Mouse (Mus musculus) thymus, adult 2 months (tissue): ENCODE data around the gene Abi3bp. TPM values are rescaled to one million over a fixed set of nuclear protein-coding genes. Genes with fewer than 3 reads are reported as not detected.

ENCODE experiments used
- DNase-seq: peaks from one replicate; pipeline ENCODE4 v3.0.0; 2021
- H3K27ac ChIP-seq: fragments of 200-500 bp; 2 replicates; pipeline ENCODE4 v1.5.1; 2012; ENCODE audit warnings: low read length, control low read depth; ENCODE audit not compliant: control insufficient read depth, insufficient read depth
- H3K27me3 ChIP-seq: fragments of 200-500 bp; 2 replicates; pipeline ENCODE4 v1.6.1; 2012; ENCODE audit warnings: mild to moderate bottlenecking, low read length, moderate library complexity, mixed read lengths; ENCODE audit not compliant: control insufficient read depth, insufficient read depth
- H3K36me3 ChIP-seq: fragments of 200-500 bp; 2 replicates; pipeline ENCODE4 v1.6.1; 2012; ENCODE audit warnings: mild to moderate bottlenecking, low read length, moderate library complexity; ENCODE audit not compliant: control insufficient read depth, insufficient read depth
- H3K4me1 ChIP-seq: fragments of 200-500 bp; replicated peaks from 2 replicates; pipeline ENCODE4 v1.6.1; 2012; ENCODE audit warnings: low read length; ENCODE audit not compliant: control insufficient read depth, insufficient read depth
- H3K4me3 ChIP-seq: fragments of 200-500 bp; 2 replicates; pipeline ENCODE4 v1.5.1; 2012; ENCODE audit warnings: mild to moderate bottlenecking, low read length, control low read depth, moderate library complexity; ENCODE audit not compliant: control insufficient read depth, insufficient read depth
- CTCF ChIP-seq: fragments of 200-500 bp; IDR thresholded peaks from 2 replicates; pipeline ENCODE4 v1.5.1; 2012; ENCODE audit warnings: mild to moderate bottlenecking, control low read depth, low read length, moderate library complexity, borderline replicate concordance; ENCODE audit not compliant: control insufficient read depth, poor library complexity, insufficient read depth; ENCODE audit errors: extremely low read depth
- POLR2A ChIP-seq: fragments of 200-500 bp; IDR thresholded peaks from 2 replicates; pipeline ENCODE4 v1.6.1; 2012; ENCODE audit warnings: mild to moderate bottlenecking, low read length, control low read depth, moderate library complexity; ENCODE audit not compliant: control insufficient read depth, poor library complexity, insufficient read depth; ENCODE audit errors: extremely low read depth
- WGBS: fragments of 180-500 bp; shearing (Covaris S2); methylation state at CpG from one replicate; pipeline ENCODE4 v1.1.7; 2018; 5-methylcytosine and 5-hydroxymethylcytosine counted together
- polyA plus RNA-seq: library from polyadenylated mRNA; depleted of rRNA; stranded (reverse); fragments of >200 nt; gene quantifications from 2 replicates; pipeline ENCODE4 v1.2.3, GENCODE M21; 2012

The Abi3bp gene
- polyA plus RNA-seq, 1 experiment, result 1.3 TPM

DNA sequence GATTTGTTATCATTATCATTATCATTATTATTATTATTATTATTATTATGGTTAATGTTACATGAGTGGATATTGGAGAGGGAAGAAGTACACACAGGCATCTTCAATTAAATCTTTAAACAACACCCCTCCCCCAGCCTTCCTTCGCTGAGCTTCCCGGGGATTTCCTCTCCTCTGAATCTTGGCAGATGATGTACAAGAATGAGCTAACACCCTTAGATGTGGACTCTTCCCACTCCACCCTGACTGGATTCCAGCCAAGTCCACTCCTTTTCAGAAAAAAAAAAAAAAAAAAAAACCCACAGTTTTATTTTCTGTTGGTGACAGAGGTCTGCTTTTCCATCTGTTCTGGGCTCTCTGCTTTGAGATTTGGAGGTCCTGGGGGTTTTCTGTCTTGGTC is 23.8 kb downstream of the Abi3bp start:
- no peak for DNase-seq
- no peaks in the 10 kb centered on the region for H3K4me1 ChIP-seq
- no peak overlapping the region for H3K27ac ChIP-seq
- H3K27me3 ChIP-seq, result no peaks in the 10 kb centered on the region
- H3K36me3 ChIP-seq, result no peaks in the 10 kb centered on the region
- H3K4me3 ChIP-seq, result no peak overlapping the region
- TF ChIP-seq CTCF, result no peak
- no peak for TF ChIP-seq POLR2A
- 69% methylated on average over 2 of the region's 2 CpGs for whole genome bisulfite sequencing

DNA sequence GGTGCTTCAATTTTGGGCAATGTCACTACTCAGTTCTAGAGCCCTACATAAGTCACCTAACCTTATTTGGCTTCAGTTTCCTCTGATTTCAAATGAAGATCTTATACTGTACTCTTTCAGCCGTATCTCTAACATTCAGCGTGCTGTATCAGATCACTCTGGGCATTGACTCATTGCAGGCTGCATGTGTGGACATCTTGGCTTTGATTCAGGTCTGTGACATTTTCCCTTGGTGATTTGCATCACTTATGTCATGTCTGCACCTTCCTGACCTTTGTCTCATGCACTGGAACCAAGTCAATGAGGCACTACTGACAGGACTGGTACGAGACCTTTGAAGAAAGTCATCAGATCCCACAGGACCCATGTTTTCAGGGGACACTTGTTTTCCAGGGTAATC is 24.5 kb downstream of the Abi3bp start:
- no peak for TF ChIP-seq CTCF
- TF ChIP-seq POLR2A, result no peak
- Histone ChIP-seq H3K4me3 (no peak overlapping the region), H3K36me3 (no peaks in the 10 kb centered on the region), H3K27ac (no peak overlapping the region), H3K27me3 (no peaks in the 10 kb centered on the region), H3K4me1 (no peaks in the 10 kb centered on the region)
- DNase-seq, result no peak
- WGBS, result 92% methylated on average over 3 of the region's 3 CpGs

DNA sequence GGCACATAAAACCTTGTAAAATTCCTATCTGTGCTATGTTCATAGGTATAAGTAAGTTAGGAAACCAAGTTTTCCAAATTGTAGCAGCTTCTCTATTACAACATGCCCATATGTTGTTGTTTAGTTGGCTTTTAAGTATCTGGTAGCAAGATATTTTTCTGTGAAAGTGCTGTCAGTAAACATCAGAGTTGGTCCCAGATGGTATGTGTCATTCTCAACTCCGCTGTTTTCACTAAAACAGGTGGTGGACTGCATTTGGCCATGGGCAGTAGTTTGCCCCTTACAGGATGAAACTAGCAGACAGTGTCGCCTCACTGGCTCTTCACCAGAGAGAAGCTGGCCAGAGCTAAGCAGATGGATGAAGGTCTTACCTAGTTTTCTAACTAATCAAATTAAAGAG is 26.3 kb downstream of the Abi3bp start:
- WGBS, result 97% methylated on average over 2 of the region's 2 CpGs
- no peaks in the 10 kb centered on the region for H3K4me1 ChIP-seq
- DNase-seq, result no peak
- H3K27me3 ChIP-seq, result no peaks in the 10 kb centered on the region
- H3K36me3 ChIP-seq, result no peaks in the 10 kb centered on the region
- no peak overlapping the region for H3K27ac ChIP-seq
- TF ChIP-seq CTCF (no peak), POLR2A (no peak)
- no peak overlapping the region for H3K4me3 ChIP-seq

DNA sequence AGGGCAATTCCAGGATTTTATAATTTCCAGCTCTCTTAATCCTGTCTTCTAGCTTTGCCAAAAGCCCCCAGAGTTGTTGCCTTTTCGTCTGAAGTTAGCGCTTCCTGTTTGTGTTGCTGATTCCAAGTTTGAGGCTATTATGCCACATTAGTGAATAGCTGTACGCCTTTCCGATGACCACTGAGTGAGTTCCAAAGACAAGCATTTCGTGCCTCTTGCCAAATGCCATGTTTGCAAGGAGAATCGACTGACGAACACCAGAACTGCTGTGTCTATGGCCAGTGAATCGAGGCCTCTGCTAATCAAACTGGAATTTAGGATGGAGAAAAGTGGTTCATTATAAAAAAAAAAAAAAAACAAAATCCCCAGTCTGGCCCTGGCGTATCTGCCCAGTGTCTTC is 40.3 kb downstream of the Abi3bp start:
- TF ChIP-seq CTCF, result no peak
- no peak for TF ChIP-seq POLR2A
- Histone ChIP-seq H3K4me1 (no peaks in the 10 kb centered on the region), H3K36me3 (no peaks in the 10 kb centered on the region), H3K27me3 (no peaks in the 10 kb centered on the region), H3K4me3 (no peak overlapping the region), H3K27ac (no peak overlapping the region)
- WGBS, result 91% methylated on average over 9 of the region's 9 CpGs
- no peak for DNase-seq

DNA sequence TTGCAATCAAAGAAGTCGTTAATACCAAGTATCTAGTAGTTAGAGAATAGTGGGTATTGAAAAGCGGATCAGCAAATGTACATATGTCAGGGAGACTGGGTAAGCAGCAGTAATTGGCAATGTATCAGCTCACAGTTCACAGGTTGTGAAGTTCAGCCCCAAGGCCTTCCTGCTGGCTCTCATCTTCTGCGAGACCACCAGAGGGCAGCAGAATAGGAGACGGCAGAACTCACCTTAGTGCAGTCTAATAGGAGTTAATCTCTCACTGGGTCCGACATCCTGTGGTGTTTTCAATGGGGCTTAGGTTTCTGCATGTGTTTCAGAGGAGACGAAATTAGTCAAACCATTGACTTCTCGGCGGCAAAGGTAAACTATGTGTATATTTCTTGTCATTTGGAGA is 46.7 kb downstream of the Abi3bp start:
- WGBS, result 50% methylated on average over 8 of the region's 8 CpGs

DNA sequence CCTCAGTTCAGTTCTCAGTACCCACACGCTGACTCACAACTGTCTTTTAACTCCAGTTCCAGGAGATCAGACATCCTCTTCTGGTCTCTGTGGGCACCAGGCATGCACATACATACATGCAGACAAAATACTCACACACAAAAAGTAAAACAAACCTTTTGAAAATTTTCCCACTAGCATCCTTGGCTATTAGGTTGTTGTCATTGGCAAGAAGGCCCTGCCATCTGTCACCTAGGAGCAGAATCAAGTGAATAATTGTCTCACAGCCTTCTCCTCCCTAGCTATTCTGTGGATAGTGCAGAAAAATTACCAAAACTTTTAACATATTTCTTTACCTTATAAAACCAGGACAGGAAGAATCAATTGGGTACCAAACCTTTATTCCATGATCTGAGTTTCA is 48.8 kb downstream of the Abi3bp start:
- WGBS, result 97% methylated on average over 1 of the region's 1 CpGs
- no peak for DNase-seq
- TF ChIP-seq CTCF (no peak), POLR2A (no peak)
- Histone ChIP-seq H3K36me3 (no peaks in the 10 kb centered on the region), H3K4me1 (no peaks in the 10 kb centered on the region), H3K4me3 (no peak overlapping the region), H3K27me3 (no peaks in the 10 kb centered on the region), H3K27ac (no peak overlapping the region)

More for the DNA sequence above, 46.7 kb downstream of the Abi3bp start:
- DNase-seq, result no peak
- Histone ChIP-seq H3K4me1 (no peaks in the 10 kb centered on the region), H3K36me3 (no peaks in the 10 kb centered on the region), H3K4me3 (no peak overlapping the region), H3K27ac (no peak overlapping the region), H3K27me3 (no peaks in the 10 kb centered on the region)
- TF ChIP-seq POLR2A, result no peak
- TF ChIP-seq CTCF, result no peak

DNA sequence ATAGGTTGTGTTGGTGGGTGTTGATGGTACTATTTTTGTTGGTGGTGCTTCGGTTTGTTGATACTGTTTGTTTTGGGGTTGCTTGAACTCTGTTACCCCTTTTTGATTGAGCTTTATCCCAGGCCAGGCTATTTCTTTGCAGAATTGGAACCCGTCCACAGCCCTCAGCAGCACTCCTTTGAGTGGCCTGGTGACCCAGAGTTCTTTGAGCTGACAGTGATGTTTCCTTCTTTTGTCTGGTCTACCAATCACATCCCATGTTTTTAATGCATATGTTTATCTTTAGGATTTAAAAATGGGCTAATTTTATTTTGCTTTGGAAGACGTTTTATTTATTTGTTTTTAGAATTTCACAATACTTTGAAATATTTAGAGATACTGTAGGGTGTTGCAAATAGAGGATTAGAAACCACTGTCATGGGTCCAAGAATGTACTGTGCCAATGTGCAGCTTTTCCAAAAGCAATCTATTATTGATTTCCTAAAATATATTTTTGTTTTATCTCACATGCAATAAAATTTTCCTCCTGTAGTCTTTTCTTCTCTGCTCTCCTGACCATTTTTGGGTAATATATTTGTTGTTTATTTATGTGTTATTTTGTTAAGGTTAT is 50.5 kb downstream of the Abi3bp start:
- no peak for DNase-seq
- no peaks in the 10 kb centered on the region for H3K36me3 ChIP-seq
- WGBS, result 89% methylated on average over 3 of the region's 3 CpGs

More for the DNA sequence above, 50.5 kb downstream of the Abi3bp start:
- Histone ChIP-seq H3K27me3 (no peaks in the 10 kb centered on the region), H3K4me1 (no peaks in the 10 kb centered on the region), H3K4me3 (no peak overlapping the region), H3K27ac (no peak overlapping the region)
- TF ChIP-seq POLR2A (no peak), CTCF (no peak)
